Mouse (Mus musculus) myocyte (in vitro differentiated cells): ENCODE results near the gene Asic2. TPM values are rescaled to one million over a fixed set of nuclear protein-coding genes. Genes with fewer than 3 reads are reported as not detected.

Source experiments
- H3K27me3 ChIP-seq: one replicate; pipeline ENCODE4 v1.6.1; 2011; ENCODE audit not compliant: control insufficient read depth, insufficient read depth, insufficient read length
- H3K36me3 ChIP-seq: one replicate; pipeline ENCODE4 v1.6.1; 2011; ENCODE audit not compliant: control insufficient read depth, insufficient read depth
- H3K4me2 ChIP-seq: one replicate; pipeline ENCODE4 v1.6.1; 2011; ENCODE audit warnings: low read depth, control low read depth
- H3K4me3 ChIP-seq: one replicate; pipeline ENCODE4 v1.5.1; 2011; ENCODE audit warnings: mild to moderate bottlenecking, control low read depth, moderate library complexity
- H3K79me2 ChIP-seq: one replicate; pipeline ENCODE4 v1.6.1; 2011; ENCODE audit not compliant: control insufficient read depth, insufficient read depth
- H3ac ChIP-seq: one replicate; pipeline ENCODE4 v1.6.1; 2011; ENCODE audit not compliant: control insufficient read depth, insufficient read length
- CEBPB ChIP-seq: IDR thresholded peaks from 2 replicates; pipeline ENCODE4 v1.6.1; 2011; ENCODE audit warnings: mild to moderate bottlenecking, moderate library complexity; ENCODE audit not compliant: poor library complexity, insufficient read depth, severe bottlenecking
- E2F4 ChIP-seq: IDR thresholded peaks from one replicate; pipeline ENCODE4 v1.6.1; 2011; ENCODE audit warnings: mild to moderate bottlenecking, control low read depth, moderate library complexity; ENCODE audit not compliant: insufficient read depth
- MAX ChIP-seq: IDR thresholded peaks from one replicate; pipeline ENCODE4 v1.6.1; 2011; ENCODE audit warnings: low read depth, mild to moderate bottlenecking, control low read depth
- MYOD1 ChIP-seq, 3 experiments: IDR thresholded peaks; one replicate each; pipeline ENCODE4 v1.6.1; 2011; ENCODE audit warnings: control low read depth in 2 of 3, low read depth in 2 of 3, mild to moderate bottlenecking in 2 of 3, moderate library complexity in 1 of 3; ENCODE audit not compliant: insufficient read length in 2 of 3, control insufficient read depth in 1 of 3
- MYOG ChIP-seq, 3 experiments: IDR thresholded peaks; one replicate each; pipeline ENCODE4 v1.6.1; 2011; ENCODE audit warnings: control low read depth in 2 of 3, low read depth in 2 of 3, mild to moderate bottlenecking in 2 of 3; ENCODE audit not compliant: insufficient read length in 2 of 3, control insufficient read depth in 1 of 3, insufficient read depth in 1 of 3
- POLR2A ChIP-seq: IDR thresholded peaks from one replicate; pipeline ENCODE4 v1.6.1; 2011; ENCODE audit warnings: low read depth, mild to moderate bottlenecking, control low read depth, moderate library complexity; ENCODE audit not compliant: insufficient read length
- POLR2AphosphoS2 ChIP-seq: IDR thresholded peaks from one replicate; pipeline ENCODE4 v1.6.1; 2011; ENCODE audit warnings: low read depth, control low read depth; ENCODE audit not compliant: insufficient read length
- REST ChIP-seq: IDR thresholded peaks from one replicate; pipeline ENCODE4 v1.6.1; 2011; ENCODE audit warnings: mild to moderate bottlenecking, control low read depth, moderate library complexity; ENCODE audit not compliant: insufficient read depth, insufficient read length
- SRF ChIP-seq: IDR thresholded peaks from one replicate; pipeline ENCODE4 v1.6.1; 2011; ENCODE audit warnings: low read depth; ENCODE audit not compliant: control insufficient read depth, insufficient read length
- TCF12 ChIP-seq: IDR thresholded peaks from one replicate; pipeline ENCODE4 v1.6.1; 2011; ENCODE audit warnings: mild to moderate bottlenecking, control low read depth; ENCODE audit not compliant: poor library complexity, insufficient read depth, severe bottlenecking
- TCF3 ChIP-seq: IDR thresholded peaks from one replicate; pipeline ENCODE4 v1.6.1; 2011; ENCODE audit warnings: low read depth, control low read depth; ENCODE audit not compliant: insufficient read length
- USF1 ChIP-seq: IDR thresholded peaks from one replicate; pipeline ENCODE4 v1.6.1; 2011; ENCODE audit warnings: low read depth, mild to moderate bottlenecking, control low read depth, moderate library complexity
- polyA plus RNA-seq: library from polyadenylated mRNA; unstranded; fragments of >200 nt; fragmentation: generic; extraction: Trizol; gene quantifications from one replicate; pipeline ENCODE4 v1.2.1, GENCODE M21; 2012; ENCODE audit warnings: missing spikeins

Gene Asic2
- polyA plus RNA-seq, 1 experiment: not detected

DNA sequence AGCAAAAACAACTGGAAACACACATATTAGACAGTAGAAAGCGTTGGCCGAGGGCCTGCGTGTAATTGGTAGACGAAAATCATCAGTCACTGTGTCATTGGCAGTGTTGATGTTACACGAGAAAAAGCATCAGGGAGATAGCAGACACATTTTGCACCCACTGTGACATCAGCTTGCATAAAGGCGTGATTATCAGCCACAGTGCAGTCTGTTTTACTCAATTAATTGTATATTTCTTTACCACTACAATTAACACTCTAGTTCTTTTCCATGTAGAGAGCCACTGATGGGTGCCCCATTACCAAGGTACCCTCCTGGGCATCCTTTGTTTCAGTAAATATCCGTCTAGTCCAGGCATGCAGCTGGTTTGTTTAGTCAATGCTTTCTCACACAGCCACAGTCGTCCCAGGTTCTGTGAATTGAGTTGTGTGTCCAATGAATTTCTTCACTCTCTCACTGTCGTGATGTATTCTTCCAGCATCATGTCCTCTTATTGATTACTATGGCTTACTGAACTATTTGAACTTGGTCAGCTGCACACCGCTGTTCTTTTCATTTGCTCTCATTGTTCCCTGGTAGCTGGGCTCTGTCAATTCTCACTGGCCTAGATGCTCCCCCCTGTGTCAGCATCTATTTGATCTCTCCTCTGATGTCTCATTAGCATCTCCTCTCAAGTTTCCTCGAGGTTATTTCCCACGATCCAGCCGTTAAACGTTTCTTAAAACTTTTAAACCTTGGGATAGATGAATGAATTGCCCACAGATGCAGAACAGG lies 466.6 kb downstream of the Asic2 start:
- Histone ChIP-seq H3K4me3 (no peak overlapping the region), H3K27me3 (no peaks in the 10 kb centered on the region), H3K79me2 (no peaks in the 10 kb centered on the region), H3ac (no peak overlapping the region), H3K36me3 (no peaks in the 10 kb centered on the region), H3K4me2 (no peak overlapping the region)
- TF ChIP-seq E2F4 (no peak), MAX (no peak), TCF12 (no peak), REST (no peak), TCF3 (no peak), POLR2AphosphoS2 (no peak), SRF (no peak), POLR2A (no peak), MYOG (IDR thresholded peaks at IDR 0.05; ENCODE audit: control insufficient read depth in 1 of 3, insufficient read depth in 1 of 3, insufficient read length in 2 of 3, low read depth in 2 of 3) (no peak), CEBPB (no peak), USF1 (no peak), MYOD1 (IDR thresholded peaks at IDR 0.05; ENCODE audit: control insufficient read depth in 1 of 3, insufficient read length in 2 of 3, low read depth in 2 of 3) (no peak)

- no peak overlapping the region for H3K4me2 ChIP-seq
- peaks cover 4% of the 10 kb centered on the region for H3K27me3 ChIP-seq
- H3ac ChIP-seq: no peak overlapping the region
- H3K4me3 ChIP-seq: no peak overlapping the region
- no peak for TF ChIP-seq CEBPB
- no peak for TF ChIP-seq E2F4
- TF ChIP-seq POLR2AphosphoS2: no peak
- no peak for TF ChIP-seq TCF3
- no peak for TF ChIP-seq MYOD1 (IDR thresholded peaks at IDR 0.05; ENCODE audit: control insufficient read depth in 1 of 3, insufficient read length in 2 of 3, low read depth in 2 of 3)
- no peak for TF ChIP-seq POLR2A
- no peak for TF ChIP-seq SRF
- no peak for TF ChIP-seq MAX
- no peaks in the 10 kb centered on the region for H3K36me3 ChIP-seq
- H3K79me2 ChIP-seq: no peaks in the 10 kb centered on the region
Observed at GRCm38 (mm10) chr11:81498990-81499389, 469.3 kb downstream of the Asic2 start.

GRCm38 (mm10) chr11:81497652-81498391 lies 470.4 kb downstream of the Asic2 start:
- Histone ChIP-seq H3K27me3 (peaks cover 4% of the 10 kb centered on the region), H3K4me2 (no peak overlapping the region), H3K4me3 (no peak overlapping the region), H3K36me3 (no peaks in the 10 kb centered on the region), H3ac (no peak overlapping the region), H3K79me2 (no peaks in the 10 kb centered on the region)
- TF ChIP-seq MAX: no peak
- no peak for TF ChIP-seq MYOD1 (IDR thresholded peaks at IDR 0.05; ENCODE audit: control insufficient read depth in 1 of 3, insufficient read length in 2 of 3, low read depth in 2 of 3)
- TF ChIP-seq REST: no peak
- no peak for TF ChIP-seq E2F4

DNA sequence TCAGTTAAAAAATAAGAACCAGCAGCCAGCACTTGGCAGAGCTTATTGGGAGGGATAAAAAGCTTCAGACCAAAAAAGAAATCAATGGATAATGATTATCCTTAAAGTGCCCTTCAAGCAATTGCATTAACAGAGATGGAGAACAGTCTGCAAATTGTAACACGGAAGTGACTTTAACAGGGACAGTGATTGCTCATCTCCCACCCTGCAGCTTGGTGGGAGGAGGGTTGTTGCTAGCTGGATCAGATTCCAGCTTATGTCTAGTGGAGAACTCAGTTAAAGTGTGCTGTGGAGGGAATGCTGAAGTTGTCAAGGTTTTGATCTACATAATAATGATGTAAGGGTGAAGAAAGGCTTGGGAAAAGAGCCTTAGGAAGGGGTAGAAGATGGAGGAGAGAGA lies 471.8 kb downstream of the Asic2 start:
- no peaks in the 10 kb centered on the region for H3K79me2 ChIP-seq
- no peaks in the 10 kb centered on the region for H3K36me3 ChIP-seq
- H3ac ChIP-seq: no peak overlapping the region
- no peak overlapping the region for H3K4me2 ChIP-seq
- TF ChIP-seq CEBPB (no peak), E2F4 (no peak), MYOG (IDR thresholded peaks at IDR 0.05; ENCODE audit: control insufficient read depth in 1 of 3, insufficient read depth in 1 of 3, insufficient read length in 2 of 3, low read depth in 2 of 3) (no peak), MYOD1 (IDR thresholded peaks at IDR 0.05; ENCODE audit: control insufficient read depth in 1 of 3, insufficient read length in 2 of 3, low read depth in 2 of 3) (no peak), POLR2AphosphoS2 (no peak), TCF12 (no peak)
- H3K4me3 ChIP-seq: no peak overlapping the region
- peaks cover 4% of the 10 kb centered on the region for H3K27me3 ChIP-seq

- H3K27me3 ChIP-seq: peaks cover 4% of the 10 kb centered on the region
- no peaks in the 10 kb centered on the region for H3K36me3 ChIP-seq
- no peak overlapping the region for H3K4me2 ChIP-seq
- H3K79me2 ChIP-seq: no peaks in the 10 kb centered on the region
- H3K4me3 ChIP-seq: no peak overlapping the region
- no peak overlapping the region for H3ac ChIP-seq
- TF ChIP-seq TCF12 (no peak), SRF (no peak), REST (no peak), USF1 (no peak), TCF3 (no peak)
Observed at GRCm38 (mm10) chr11:81492351-81492750, 475.9 kb downstream of the Asic2 start.
